Mouse (Mus musculus) heart, postnatal 0 days (tissue): ENCODE measurements at regions not wholly inside any gene's neighbourhood (a gene's known extent, or its start where the extent isn't known, plus 50 kb on each side); places are given as distances from the start of the nearest gene placed in this dataset.

Experiments
- ATAC-seq: fragments of 200-750 bp; cut with Nextera tagmentation; 2 replicates; pipeline ENCODE4 v1.8.0; 2017; ENCODE audit warnings: low read depth, moderate number of reproducible peaks, moderate library complexity; ENCODE audit not compliant: insufficient read depth
- DNase-seq: peaks from one replicate; pipeline ENCODE4 v3.0.0-alpha.2; 2016; ENCODE audit warnings: low spot score
- H3K27ac ChIP-seq: fragments of 300-500 bp; sonication (generic); 2 replicates; pipeline ENCODE4 v1.5.1; 2014; ENCODE audit warnings: low read depth, mild to moderate bottlenecking
- H3K27me3 ChIP-seq: fragments of 300-500 bp; sonication (generic); 2 replicates; pipeline ENCODE4 v1.6.1; 2014; ENCODE audit warnings: low read length, mixed read lengths; ENCODE audit not compliant: control insufficient read depth, insufficient read depth
- H3K36me3 ChIP-seq: fragments of 300-500 bp; sonication (generic); replicated peaks from 2 replicates; pipeline ENCODE4 v1.6.1; 2014; ENCODE audit warnings: low read length, mixed read lengths; ENCODE audit not compliant: control insufficient read depth, insufficient read depth
- H3K4me1 ChIP-seq: fragments of 300-500 bp; sonication (generic); 2 replicates; pipeline ENCODE4 v1.6.1; 2014; ENCODE audit warnings: antibody characterized with exemption; ENCODE audit not compliant: control insufficient read depth, insufficient read depth
- H3K4me2 ChIP-seq: fragments of 300-500 bp; sonication (generic); 2 replicates; pipeline ENCODE4 v1.6.1; 2014; ENCODE audit warnings: low read depth, mild to moderate bottlenecking, low read length, moderate library complexity
- H3K4me3 ChIP-seq: fragments of 300-500 bp; sonication (generic); 2 replicates; pipeline ENCODE4 v1.5.1; 2014; ENCODE audit warnings: low read depth, low read length
- H3K9ac ChIP-seq: fragments of 300-500 bp; sonication (generic); replicated peaks from 2 replicates; pipeline ENCODE4 v1.6.1; 2014; ENCODE audit warnings: low read depth, low read length, mixed read lengths
- H3K9me3 ChIP-seq: fragments of 300-500 bp; sonication (generic); replicated peaks from 2 replicates; pipeline ENCODE4 v1.6.1; 2016; ENCODE audit warnings: low read length; ENCODE audit not compliant: control insufficient read depth
- CTCF ChIP-seq: IDR thresholded peaks from 2 replicates; pipeline ENCODE4 v1.5.1; 2016; ENCODE audit warnings: antibody characterized with exemption, control low read depth, low read depth
- EP300 ChIP-seq: IDR thresholded peaks from 2 replicates; pipeline ENCODE4 v1.6.1; 2016; ENCODE audit warnings: antibody characterized with exemption, low read depth
- WGBS: fragments of 180-500 bp; shearing (Covaris S2); extraction: QIAGEN DNeasy Blood & Tissue Kit; methylation state at CpG from one replicate; pipeline ENCODE4 v1.1.7; 2014; 5-methylcytosine and 5-hydroxymethylcytosine counted together

- Histone ChIP-seq H3K4me1 (no peaks in the 10 kb centered on the region), H3K27me3 (no peaks in the 10 kb centered on the region), H3K9me3 (no peaks in the 10 kb centered on the region), H3K9ac (no peak overlapping the region), H3K27ac (no peak overlapping the region), H3K4me2 (no peak overlapping the region), H3K36me3 (no peaks in the 10 kb centered on the region), H3K4me3 (no peak overlapping the region)
- WGBS = 37% methylated on average over 6 of the region's 6 CpGs
- DNase-seq (peak; percentile 8), ATAC-seq (no peak)
- no peak for TF ChIP-seq EP300
- no peak for TF ChIP-seq CTCF
Measured at GRCm38 (mm10) chr5:47693478-47693877, 289.5 kb upstream of the Slit2 start.

- Histone ChIP-seq H3K36me3 (no peaks in the 10 kb centered on the region), H3K9ac (no peak overlapping the region), H3K4me1 (no peaks in the 10 kb centered on the region), H3K27ac (no peak overlapping the region), H3K4me3 (no peak overlapping the region), H3K9me3 (no peaks in the 10 kb centered on the region), H3K4me2 (no peak overlapping the region), H3K27me3 (no peaks in the 10 kb centered on the region)
- WGBS = 83% methylated on average over 3 of the region's 3 CpGs
- TF ChIP-seq CTCF = no peak
- TF ChIP-seq EP300 = no peak
- ATAC-seq = no peak
- DNase-seq = no peak
Measured at GRCm38 (mm10) chr5:47693921-47694320, 289.0 kb upstream of the Slit2 start.

- no peaks in the 10 kb centered on the region for H3K27me3 ChIP-seq
- H3K4me3 ChIP-seq = no peak overlapping the region
Measured at GRCm38 (mm10) chr5:47694630-47695029, 288.3 kb upstream of the Slit2 start.

GRCm38 (mm10) chr5:47711553-47711952 is 271.4 kb upstream of the Slit2 start:
- no peak for TF ChIP-seq EP300
- no peak for TF ChIP-seq CTCF
- Histone ChIP-seq H3K27ac (no peak overlapping the region), H3K9me3 (no peaks in the 10 kb centered on the region), H3K9ac (no peak overlapping the region), H3K4me1 (no peaks in the 10 kb centered on the region), H3K27me3 (no peaks in the 10 kb centered on the region), H3K36me3 (no peaks in the 10 kb centered on the region), H3K4me3 (no peak overlapping the region), H3K4me2 (no peak overlapping the region)
- no peak for ATAC-seq
- no peak for DNase-seq

More at GRCm38 (mm10) chr5:47694630-47695029, 288.3 kb upstream of the Slit2 start:
- 68% methylated on average over 3 of the region's 3 CpGs for WGBS
- no peak for DNase-seq
- TF ChIP-seq EP300 (no peak), CTCF (no peak)
- no peaks in the 10 kb centered on the region for H3K9me3 ChIP-seq
- H3K4me2 ChIP-seq = no peak overlapping the region
- no peak overlapping the region for H3K27ac ChIP-seq
- H3K9ac ChIP-seq = no peak overlapping the region
- H3K4me1 ChIP-seq = no peaks in the 10 kb centered on the region
- no peak for ATAC-seq
- H3K36me3 ChIP-seq = no peaks in the 10 kb centered on the region

- H3K4me3 ChIP-seq = no peak overlapping the region
- 67% methylated on average over 5 of the region's 5 CpGs for WGBS
- TF ChIP-seq CTCF (no peak), EP300 (no peak)
- DNase-seq (no peak), ATAC-seq (no peak)
- no peak overlapping the region for H3K9ac ChIP-seq
- no peak overlapping the region for H3K4me2 ChIP-seq
- no peaks in the 10 kb centered on the region for H3K36me3 ChIP-seq
- no peaks in the 10 kb centered on the region for H3K4me1 ChIP-seq
- no peak overlapping the region for H3K27ac ChIP-seq
- no peaks in the 10 kb centered on the region for H3K9me3 ChIP-seq
- no peaks in the 10 kb centered on the region for H3K27me3 ChIP-seq
Measured at GRCm38 (mm10) chr5:47714333-47714732, 268.6 kb upstream of the Slit2 start.

GRCm38 (mm10) chr5:47724911-47725310 is 258.0 kb upstream of the Slit2 start:
- TF ChIP-seq CTCF (no peak), EP300 (no peak)
- Histone ChIP-seq H3K4me2 (no peak overlapping the region), H3K9ac (no peak overlapping the region), H3K9me3 (no peaks in the 10 kb centered on the region), H3K27me3 (no peaks in the 10 kb centered on the region), H3K36me3 (no peaks in the 10 kb centered on the region), H3K4me3 (no peak overlapping the region), H3K4me1 (no peaks in the 10 kb centered on the region), H3K27ac (no peak overlapping the region)
- ATAC-seq (no peak), DNase-seq (no peak)
- WGBS = 70% methylated on average over 2 of the region's 2 CpGs
